Mouse (Mus musculus) lung, postnatal 0 days (tissue): ENCODE data around the gene Taco1.
"Not testable (repeated sequence)": the region's sequence is repeated elsewhere in the genome, so short reads cannot be mapped to it uniquely, and the experiment has no call there.

Experiments used
- CTCF ChIP-seq: IDR thresholded peaks from 2 replicates; pipeline ENCODE4 v1.5.1; 2016; ENCODE audit warnings: antibody characterized with exemption, mild to moderate bottlenecking
- EP300 ChIP-seq: IDR thresholded peaks from 2 replicates; pipeline ENCODE4 v1.6.1; 2016; ENCODE audit warnings: antibody characterized with exemption, mild to moderate bottlenecking, control low read depth

DNA sequence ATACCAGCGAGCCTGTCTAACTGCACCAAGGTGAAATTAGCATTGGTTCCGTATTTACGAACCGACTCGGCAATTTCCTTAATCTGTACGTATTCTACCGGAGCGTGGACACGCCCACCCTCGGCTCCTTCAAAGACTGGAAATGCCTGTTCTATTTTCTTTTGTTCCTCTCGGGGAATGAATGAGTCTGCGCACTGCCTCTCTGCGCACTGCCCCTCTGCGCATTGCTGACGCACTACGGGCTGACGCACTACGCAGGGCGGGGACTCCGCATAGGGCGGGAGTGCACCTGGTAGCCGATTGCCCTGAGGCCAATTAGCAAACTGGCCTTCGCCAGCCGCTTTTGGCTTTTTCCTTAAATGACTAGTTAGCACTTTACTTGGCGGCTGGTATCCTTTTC, 33.8 kb upstream of the Taco1 start:
- not testable (repeated sequence) for TF ChIP-seq CTCF, EP300
